Mouse (Mus musculus) liver, postnatal 0 days (tissue): ENCODE measurements around the gene Adora3.

Experiments
- CTCF ChIP-seq: sonication (generic); IDR thresholded peaks from 2 replicates; pipeline ENCODE4 v1.5.1; 2016; ENCODE audit warnings: antibody characterized with exemption, low read depth
- EP300 ChIP-seq: IDR thresholded peaks from 2 replicates; pipeline ENCODE4 v1.6.1; 2016; ENCODE audit warnings: antibody characterized with exemption, low read depth, mild to moderate bottlenecking

- TF ChIP-seq CTCF (no peak), EP300 (no peak)
Observed at GRCm38 (mm10) chr3:105823609-105824008, 47.0 kb upstream of the Adora3 start.
